Mouse (Mus musculus) small intestine, adult 2 months (tissue): ENCODE data around the gene Lgals4.

Experiments used
- CTCF ChIP-seq: fragments of 200-500 bp; IDR thresholded peaks from 2 replicates; pipeline ENCODE4 v1.5.1; 2012; ENCODE audit warnings: low read depth, mild to moderate bottlenecking, control low read depth, inconsistent platforms, low read length, moderate library complexity, mixed read lengths; ENCODE audit not compliant: insufficient replicate concordance, insufficient read length; ENCODE audit errors: extremely low read depth
- POLR2A ChIP-seq: fragments of 200-500 bp; IDR thresholded peaks from 2 replicates; pipeline ENCODE4 v1.6.1; 2012; ENCODE audit warnings: low read depth, mild to moderate bottlenecking, control low read depth, inconsistent platforms, low read length, moderate library complexity

GRCm38 (mm10) chr7:28810107-28811066, 23.3 kb upstream of the Lgals4 start:
- TF ChIP-seq CTCF (peak; percentile 30; the same call in 1 of the 2 replicates), POLR2A (peak; percentile 70)
